Mouse (Mus musculus): ENCODE results near the gene Egln2. TPM values are rescaled to one million over a fixed set of nuclear protein-coding genes. Genes with fewer than 3 reads are reported as not detected.

The Egln2 gene
- polyA plus RNA-seq (2015; fragmentation: Nextera tagmentation; extraction: Ambion mirVana) = 69.2 and 77.7 TPM in 2 replicates

DNA sequence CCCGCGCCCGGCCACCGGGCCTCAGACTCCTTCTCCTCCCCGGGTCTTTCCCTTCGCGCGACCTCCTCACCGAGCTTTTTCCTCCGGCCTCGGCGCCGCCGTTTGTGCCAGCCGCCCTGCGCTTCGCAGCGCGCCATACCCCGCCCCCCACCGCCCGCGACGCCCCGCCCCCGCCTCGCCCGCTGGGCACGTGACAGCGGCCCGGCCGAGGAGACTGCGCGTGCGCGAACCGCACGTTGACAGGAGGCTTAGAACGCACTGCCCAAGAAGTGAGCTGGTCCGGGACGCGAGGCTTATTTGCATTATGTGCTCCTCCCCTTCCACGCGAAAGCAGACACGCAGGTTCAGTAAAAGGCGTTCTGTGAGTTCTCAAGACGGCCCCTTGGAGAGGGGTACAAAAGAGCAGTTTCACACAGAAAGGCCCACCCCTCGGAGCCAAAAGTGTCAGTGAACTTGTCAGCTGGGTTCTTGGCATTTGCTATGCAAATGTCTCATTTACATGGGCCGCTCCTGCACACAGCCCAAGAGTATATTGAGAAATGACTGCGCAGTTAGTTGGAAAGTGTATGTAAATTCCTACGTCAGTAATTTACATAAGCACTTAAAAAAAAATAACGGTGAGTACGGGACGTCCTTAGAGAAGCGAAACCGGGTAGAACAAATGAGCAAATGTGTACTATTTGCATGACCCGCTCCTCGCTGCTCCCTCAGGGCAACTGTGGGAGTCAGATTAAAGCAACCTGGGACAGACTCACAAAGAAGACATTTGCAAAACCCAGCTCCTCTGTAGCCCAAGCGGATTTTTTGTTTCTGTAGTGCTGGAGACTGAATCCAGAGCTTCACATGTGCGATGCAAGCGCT lies at the start of gene Egln2:
Gene Egln2 (minus strand): TSS at position 189 of the 861 bp plus-strand sequence.
- H3K27ac ChIP-seq = peak within 1 kb of the TSS; percentile 97
- 1% methylated on average over 61 of the region's 61 CpGs for WGBS
- peak; percentile 77 for ATAC-seq (ENCODE audit: insufficient number of reproducible peaks, insufficient read depth, low FRiP score, low TSS enrichment, low read depth)
- H3K9ac ChIP-seq = peak within 1 kb of the TSS; percentile 87
- H3K4me3 ChIP-seq = peak within 1 kb of the TSS; percentile 74
- H3K27me3 ChIP-seq = no peaks in the 10 kb centered on the region
- peaks cover 44% of the 10 kb centered on the region for H3K36me3 ChIP-seq
- peak within 1 kb of the TSS; percentile 80 for H3K4me2 ChIP-seq
- H3K4me1 ChIP-seq = peaks cover 48% of the 10 kb centered on the region
- no peaks in the 10 kb centered on the region for H3K9me3 ChIP-seq

DNA sequence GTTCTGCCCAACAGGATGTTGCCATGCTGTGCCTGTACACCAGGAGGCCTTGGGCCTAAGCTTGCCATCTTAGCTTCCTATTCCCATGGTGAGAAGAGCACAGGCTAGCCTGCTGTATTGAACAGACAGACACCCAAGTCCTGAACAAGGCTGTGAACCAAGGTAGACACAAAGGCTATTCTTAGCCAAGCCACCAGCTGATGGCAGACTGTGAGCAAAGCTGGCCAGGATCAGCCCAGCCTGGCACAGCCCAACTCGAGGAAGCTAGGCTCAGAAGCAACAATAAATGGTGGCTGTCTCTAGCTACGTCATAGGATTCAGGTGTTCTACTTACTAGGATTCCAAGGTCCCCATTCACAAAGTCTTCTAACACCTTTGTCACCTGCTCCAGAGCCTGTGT lies 46.0 kb upstream of the Egln2 start:
- Histone ChIP-seq H3K27ac (no peak overlapping the region), H3K4me1 (no peaks in the 10 kb centered on the region), H3K27me3 (no peaks in the 10 kb centered on the region), H3K4me3 (no peak overlapping the region), H3K9ac (no peak overlapping the region), H3K4me2 (no peak overlapping the region), H3K36me3 (peaks cover 92% of the 10 kb centered on the region), H3K9me3 (no peaks in the 10 kb centered on the region)
- ATAC-seq (ENCODE audit: insufficient number of reproducible peaks, insufficient read depth, low FRiP score, low TSS enrichment, low read depth) = no peak
- 79% methylated on average over 2 of the region's 2 CpGs for WGBS

DNA sequence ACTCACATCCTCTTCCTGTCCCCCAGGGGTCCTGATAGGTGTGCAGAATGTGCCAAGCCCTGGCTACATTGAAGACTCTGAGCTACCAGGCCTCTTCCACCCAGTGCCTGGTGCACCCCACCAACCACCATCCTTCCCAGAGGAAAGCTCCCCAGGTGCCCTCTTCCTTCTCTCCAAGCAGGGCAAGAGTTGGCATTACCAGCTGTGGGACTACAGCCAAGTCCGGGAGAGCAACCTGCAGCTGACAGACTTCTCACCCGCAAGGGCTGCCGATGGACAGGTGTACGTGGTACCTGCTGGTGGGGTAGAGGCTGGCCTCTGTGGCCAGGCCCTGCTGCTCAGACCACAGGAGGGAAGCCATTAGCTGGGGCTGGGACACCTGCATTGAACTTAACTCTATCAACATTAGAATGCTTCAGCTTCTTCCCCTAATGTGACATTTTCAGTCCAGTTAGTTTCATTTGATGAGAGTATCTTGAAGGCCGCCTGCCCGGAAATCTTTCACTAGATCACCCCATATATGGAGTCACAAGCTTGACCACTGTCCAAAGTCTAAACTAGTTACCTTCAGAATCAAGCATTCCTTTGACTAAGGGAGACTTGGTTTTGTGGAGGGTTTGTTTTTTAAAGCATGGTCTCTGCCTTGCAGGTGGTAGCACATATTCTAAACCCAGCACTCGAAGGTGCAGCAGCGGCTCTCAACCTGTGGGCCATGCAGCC lies 37.3 kb upstream of the Egln2 start:
- Histone ChIP-seq H3K27ac (no peak overlapping the region), H3K4me1 (no peaks in the 10 kb centered on the region), H3K27me3 (no peaks in the 10 kb centered on the region), H3K4me2 (no peak overlapping the region), H3K9ac (no peak overlapping the region), H3K36me3 (peaks cover 68% of the 10 kb centered on the region), H3K9me3 (no peaks in the 10 kb centered on the region), H3K4me3 (no peak overlapping the region)
- 92% methylated on average over 8 of the region's 8 CpGs for WGBS
- no peak for ATAC-seq (ENCODE audit: insufficient number of reproducible peaks, insufficient read depth, low FRiP score, low TSS enrichment, low read depth)

DNA sequence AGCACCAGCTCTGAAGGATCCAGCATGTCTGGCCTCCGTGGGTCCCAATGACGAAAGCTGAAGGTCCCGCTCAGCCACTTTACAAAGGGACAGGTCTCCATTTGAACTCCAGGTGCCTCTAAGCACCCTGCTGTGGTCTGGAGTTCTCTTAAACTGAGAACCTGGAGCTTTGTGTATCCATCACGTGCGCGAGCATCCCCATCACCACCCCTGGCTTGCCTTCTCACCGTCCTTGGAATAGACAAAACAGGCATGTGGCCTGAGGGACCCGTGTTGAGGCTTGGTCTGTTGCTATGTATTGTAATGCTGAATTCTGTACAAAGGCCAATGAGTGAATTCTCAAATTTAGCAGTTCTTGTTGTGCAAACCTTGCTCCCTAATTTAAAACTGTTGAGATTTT lies 32.2 kb upstream of the Egln2 start:
- Histone ChIP-seq H3K27ac (no peak overlapping the region), H3K9me3 (no peaks in the 10 kb centered on the region), H3K4me2 (no peak overlapping the region), H3K9ac (no peak overlapping the region), H3K36me3 (peaks cover 47% of the 10 kb centered on the region), H3K4me3 (no peak overlapping the region), H3K27me3 (no peaks in the 10 kb centered on the region), H3K4me1 (peaks cover 11% of the 10 kb centered on the region)
- 93% methylated on average over 8 of the region's 8 CpGs for WGBS
- ATAC-seq (ENCODE audit: insufficient number of reproducible peaks, insufficient read depth, low FRiP score, low TSS enrichment, low read depth) = no peak

DNA sequence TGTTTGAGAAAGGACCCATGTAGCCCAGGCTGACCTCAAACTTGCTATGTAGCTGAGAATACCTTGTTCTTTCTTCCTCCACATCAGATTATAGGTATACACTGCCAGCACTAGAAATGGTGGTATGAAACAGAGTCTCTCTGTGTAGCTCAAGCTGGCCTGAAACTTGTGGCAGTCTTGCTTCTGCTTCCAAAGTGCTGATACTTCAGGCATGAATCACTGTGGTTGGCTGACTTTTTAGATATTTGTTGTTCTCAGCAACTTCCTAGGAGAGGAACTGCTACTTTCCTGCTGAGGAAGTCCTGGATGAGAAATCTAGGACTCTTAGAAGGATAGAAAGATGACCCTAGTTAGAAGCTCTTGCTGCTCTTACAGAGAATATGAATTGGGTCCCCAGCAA lies 31.8 kb upstream of the Egln2 start:
- no peak overlapping the region for H3K4me2 ChIP-seq
- no peak overlapping the region for H3K27ac ChIP-seq
- H3K9ac ChIP-seq = no peak overlapping the region
- peaks cover 15% of the 10 kb centered on the region for H3K4me1 ChIP-seq
- no peak for ATAC-seq (ENCODE audit: insufficient number of reproducible peaks, insufficient read depth, low FRiP score, low TSS enrichment, low read depth)
- no peak overlapping the region for H3K4me3 ChIP-seq
- H3K27me3 ChIP-seq = no peaks in the 10 kb centered on the region
- no peaks in the 10 kb centered on the region for H3K9me3 ChIP-seq
- H3K36me3 ChIP-seq = peaks cover 47% of the 10 kb centered on the region

DNA sequence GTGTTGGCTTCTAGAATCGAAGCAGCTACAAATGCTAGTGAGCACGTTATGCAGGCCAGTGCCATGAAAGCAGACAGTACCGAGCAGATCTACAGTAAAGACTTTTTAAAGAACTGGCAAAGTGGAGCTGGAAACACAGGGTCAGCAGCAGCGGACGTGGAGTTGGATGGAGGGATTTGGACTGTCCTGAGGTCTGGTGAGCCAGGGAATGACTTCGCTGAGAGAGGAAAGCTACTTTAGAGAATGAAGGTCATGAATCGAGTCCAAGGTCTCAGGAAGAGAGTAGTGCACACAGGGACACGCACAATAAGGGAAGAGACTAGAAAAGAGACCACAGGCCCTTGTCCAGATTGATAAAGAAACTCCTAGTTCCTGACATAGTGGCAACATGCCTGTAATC lies 31.0 kb upstream of the Egln2 start:
- no peak for ATAC-seq (ENCODE audit: insufficient number of reproducible peaks, insufficient read depth, low FRiP score, low TSS enrichment, low read depth)
- Histone ChIP-seq H3K27ac (no peak overlapping the region), H3K36me3 (peaks cover 47% of the 10 kb centered on the region), H3K4me2 (no peak overlapping the region), H3K9me3 (no peaks in the 10 kb centered on the region), H3K4me3 (no peak overlapping the region), H3K4me1 (peaks cover 17% of the 10 kb centered on the region), H3K27me3 (no peaks in the 10 kb centered on the region), H3K9ac (no peak overlapping the region)
- WGBS = 90% methylated on average over 8 of the region's 8 CpGs

DNA sequence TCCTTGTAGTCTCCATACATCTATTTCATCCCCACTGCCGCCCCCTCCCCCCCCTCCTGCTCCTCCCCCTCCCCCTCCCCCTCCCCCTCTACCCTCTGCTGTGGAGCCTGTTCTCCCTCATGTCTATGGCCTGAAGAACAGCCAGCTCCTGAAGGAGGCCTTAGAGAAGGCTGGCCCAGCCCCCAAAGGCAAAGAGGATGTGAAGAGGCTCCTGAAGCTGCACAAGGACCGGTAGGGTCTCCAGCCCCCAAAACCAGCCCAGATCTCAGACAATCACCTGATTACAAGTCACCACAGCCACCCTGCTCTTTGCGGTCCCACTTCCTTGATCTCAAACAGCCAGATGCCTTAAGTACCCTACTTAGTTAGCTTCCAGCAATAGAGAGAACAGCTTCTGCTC lies 30.5 kb upstream of the Egln2 start:
- no peak for ATAC-seq (ENCODE audit: insufficient number of reproducible peaks, insufficient read depth, low FRiP score, low TSS enrichment, low read depth)
- 86% methylated on average over 2 of the region's 3 CpGs for WGBS
- Histone ChIP-seq H3K36me3 (peaks cover 48% of the 10 kb centered on the region), H3K4me1 (peaks cover 17% of the 10 kb centered on the region), H3K9ac (no peak overlapping the region), H3K9me3 (no peaks in the 10 kb centered on the region), H3K4me3 (no peak overlapping the region), H3K4me2 (peak overlapping the region; percentile 95; the same call in 1 of the 2 replicates), H3K27me3 (no peaks in the 10 kb centered on the region), H3K27ac (no peak overlapping the region)

DNA sequence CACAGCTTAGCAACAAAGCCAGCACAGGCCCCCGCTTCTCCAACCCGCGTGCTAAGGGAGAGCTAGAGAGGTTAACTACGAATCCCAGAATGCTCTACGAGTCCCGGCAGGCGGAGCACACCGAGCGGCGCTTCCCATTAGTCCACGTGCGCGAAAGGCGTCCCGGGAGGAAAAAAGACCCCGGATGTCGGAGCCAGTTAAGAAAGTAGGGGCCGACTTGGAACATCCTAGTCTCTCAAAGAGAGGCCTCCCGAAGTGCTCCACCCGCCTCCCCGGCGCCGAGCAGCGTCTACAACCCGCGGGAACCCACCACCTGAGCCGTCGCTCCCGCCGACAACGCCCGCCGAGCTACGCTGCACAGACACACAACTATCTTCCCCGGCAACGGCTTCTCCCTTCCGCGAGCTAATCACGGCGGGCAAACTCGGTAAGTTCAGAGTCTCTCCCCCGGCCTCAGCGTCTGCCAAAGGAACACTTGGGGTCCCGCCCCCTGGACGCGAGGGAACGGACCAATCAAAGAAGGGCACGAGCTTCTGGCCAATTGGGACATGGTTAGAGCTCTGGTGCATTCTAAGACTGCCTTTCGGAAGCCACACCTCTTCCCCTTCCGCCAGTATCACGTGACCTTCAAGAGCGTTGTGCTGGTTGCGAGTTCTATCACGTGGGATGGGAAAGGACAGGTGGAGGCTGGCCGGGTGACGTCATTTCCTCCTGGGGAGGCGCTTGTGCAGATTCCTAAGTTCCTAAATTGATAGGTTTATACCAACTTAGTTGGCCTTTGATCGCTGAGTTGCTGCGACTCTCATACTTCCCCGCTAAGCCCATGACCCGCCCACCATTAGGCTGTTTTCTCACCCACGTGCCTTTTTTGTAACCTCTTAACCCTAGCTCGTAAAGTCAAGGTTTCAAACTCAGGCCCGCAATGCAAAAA lies 29.3 kb upstream of the Egln2 start, which contains the start of the genes BC024978 and Snrpa:
Gene BC024978 (plus strand): TSS at position 101 of the 931 bp plus-strand sequence.
Gene Snrpa (minus strand): TSS at position 591 of the 931 bp plus-strand sequence.
- peak; percentile 98 for ATAC-seq (ENCODE audit: insufficient number of reproducible peaks, insufficient read depth, low FRiP score, low TSS enrichment, low read depth)
- no peaks in the 10 kb centered on the region for H3K9me3 ChIP-seq
- peaks cover 51% of the 10 kb centered on the region for H3K36me3 ChIP-seq
- peak within 1 kb of the TSS; percentile 99 for H3K27ac ChIP-seq
- H3K4me3 ChIP-seq = peak within 1 kb of the TSS; percentile 83
- H3K4me2 ChIP-seq = peak within 1 kb of the TSS; percentile 95
- H3K9ac ChIP-seq = peak within 1 kb of the TSS; percentile 95
- H3K27me3 ChIP-seq = no peaks in the 10 kb centered on the region
- WGBS = 1% methylated on average over 64 of the region's 64 CpGs
- peaks cover 17% of the 10 kb centered on the region for H3K4me1 ChIP-seq

DNA sequence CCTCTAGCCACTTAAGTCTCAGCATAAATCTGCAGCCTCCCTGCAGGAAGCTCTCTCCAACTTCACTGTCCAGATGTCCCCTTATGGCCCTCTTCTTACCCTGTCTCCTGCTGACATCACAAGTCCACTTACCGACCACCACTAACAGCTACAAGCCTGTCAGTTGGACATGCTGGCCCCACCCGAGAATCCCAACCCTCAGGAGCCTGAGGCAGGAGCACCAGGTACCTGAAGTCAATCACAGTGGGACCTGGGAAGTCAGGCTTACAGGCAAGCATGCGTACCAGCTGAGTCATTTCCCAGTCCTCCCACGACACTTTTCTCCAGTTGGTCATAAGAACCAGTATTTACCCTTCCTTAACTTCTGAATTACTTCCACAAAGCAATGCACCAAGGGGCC lies 27.1 kb upstream of the Egln2 start:
- Histone ChIP-seq H3K27ac (no peak overlapping the region), H3K9ac (peak overlapping the region; percentile 2; the same call in 1 of the 2 replicates), H3K27me3 (no peaks in the 10 kb centered on the region), H3K9me3 (no peaks in the 10 kb centered on the region), H3K4me3 (no peak overlapping the region), H3K4me1 (peaks cover 17% of the 10 kb centered on the region), H3K36me3 (peaks cover 68% of the 10 kb centered on the region), H3K4me2 (peak overlapping the region; percentile 95; the same call in 1 of the 2 replicates)
- ATAC-seq (ENCODE audit: insufficient number of reproducible peaks, insufficient read depth, low FRiP score, low TSS enrichment, low read depth) = no peak
- 83% methylated on average over 4 of the region's 4 CpGs for WGBS

DNA sequence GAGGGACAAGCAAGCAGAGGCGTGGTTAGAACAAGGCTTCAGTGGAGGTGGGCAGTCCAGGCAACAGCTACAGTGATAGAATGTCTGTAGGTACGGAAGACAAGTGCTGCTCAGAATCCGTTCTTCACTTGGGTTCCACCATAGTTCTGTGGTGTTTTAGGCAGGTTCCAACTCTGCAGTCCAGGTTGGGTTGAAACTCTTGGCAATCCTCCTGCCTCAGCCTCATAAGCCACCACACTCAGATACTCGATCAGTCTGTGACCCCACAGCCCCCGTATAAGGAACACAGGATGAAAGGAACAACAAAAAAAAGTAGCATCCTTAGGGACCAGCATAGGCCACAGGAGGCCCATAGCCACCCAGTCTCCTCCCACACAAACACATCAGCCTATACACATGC lies 25.8 kb upstream of the Egln2 start:
- Histone ChIP-seq H3K4me2 (no peak overlapping the region), H3K36me3 (peaks cover 69% of the 10 kb centered on the region), H3K4me1 (peaks cover 17% of the 10 kb centered on the region), H3K27ac (no peak overlapping the region), H3K4me3 (no peak overlapping the region), H3K27me3 (no peaks in the 10 kb centered on the region), H3K9ac (no peak overlapping the region), H3K9me3 (no peaks in the 10 kb centered on the region)
- WGBS = 89% methylated on average over 5 of the region's 5 CpGs
- ATAC-seq (ENCODE audit: insufficient number of reproducible peaks, insufficient read depth, low FRiP score, low TSS enrichment, low read depth) = no peak
